Mouse (Mus musculus) heart, embryonic 12.5 days (tissue): ENCODE measurements around the gene Catsper1. TPM values are rescaled to one million over a fixed set of nuclear protein-coding genes. Genes with fewer than 3 reads are reported as not detected.

ENCODE experiments used
- ATAC-seq: fragments of 200-750 bp; cut with Nextera tagmentation; 2 replicates; pipeline ENCODE4 v1.8.0; 2017; ENCODE audit warnings: moderate TSS enrichment, moderate library complexity; ENCODE audit not compliant: insufficient number of reproducible peaks, low FRiP score
- H3K27ac ChIP-seq: fragments of 300-500 bp; sonication (generic); 2 replicates; pipeline ENCODE4 v1.5.1; 2016; ENCODE audit warnings: mild to moderate bottlenecking, moderate library complexity; ENCODE audit not compliant: poor library complexity, severe bottlenecking
- H3K27me3 ChIP-seq: fragments of 300-500 bp; sonication (generic); replicated peaks from 2 replicates; pipeline ENCODE4 v1.6.1; 2016; ENCODE audit warnings: mild to moderate bottlenecking, moderate library complexity
- H3K36me3 ChIP-seq: fragments of 300-500 bp; sonication (generic); 2 replicates; pipeline ENCODE4 v1.6.1; 2016; ENCODE audit warnings: mild to moderate bottlenecking, moderate library complexity
- H3K4me1 ChIP-seq: fragments of 300-500 bp; sonication (generic); replicated peaks from 2 replicates; pipeline ENCODE4 v1.6.1; 2016; ENCODE audit warnings: mild to moderate bottlenecking
- H3K4me2 ChIP-seq: fragments of 300-500 bp; sonication (generic); 2 replicates; pipeline ENCODE4 v1.6.1; 2016; ENCODE audit warnings: mild to moderate bottlenecking, moderate library complexity
- H3K4me3 ChIP-seq: fragments of 300-500 bp; sonication (generic); 2 replicates; pipeline ENCODE4 v1.5.1; 2016; ENCODE audit warnings: mild to moderate bottlenecking
- H3K9ac ChIP-seq: fragments of 300-500 bp; sonication (generic); 2 replicates; pipeline ENCODE4 v1.6.1; 2016; ENCODE audit warnings: mild to moderate bottlenecking, moderate library complexity
- H3K9me3 ChIP-seq: fragments of 300-500 bp; sonication (generic); replicated peaks from 2 replicates; pipeline ENCODE4 v1.6.1; 2016; ENCODE audit warnings: mild to moderate bottlenecking, moderate library complexity
- WGBS: fragments of 180-500 bp; shearing (Covaris S2); methylation state at CpG from one replicate; pipeline ENCODE4 v1.1.7; 2016; 5-methylcytosine and 5-hydroxymethylcytosine counted together
- polyA plus RNA-seq: library from polyadenylated mRNA; unstranded; fragments of >200 nt; fragmentation: Nextera tagmentation; extraction: Ambion mirVana; gene quantifications from 2 replicates; pipeline ENCODE4 v1.2.1, GENCODE M21; 2016

The Catsper1 gene
- not detected in 2 replicates for polyA plus RNA-seq

DNA sequence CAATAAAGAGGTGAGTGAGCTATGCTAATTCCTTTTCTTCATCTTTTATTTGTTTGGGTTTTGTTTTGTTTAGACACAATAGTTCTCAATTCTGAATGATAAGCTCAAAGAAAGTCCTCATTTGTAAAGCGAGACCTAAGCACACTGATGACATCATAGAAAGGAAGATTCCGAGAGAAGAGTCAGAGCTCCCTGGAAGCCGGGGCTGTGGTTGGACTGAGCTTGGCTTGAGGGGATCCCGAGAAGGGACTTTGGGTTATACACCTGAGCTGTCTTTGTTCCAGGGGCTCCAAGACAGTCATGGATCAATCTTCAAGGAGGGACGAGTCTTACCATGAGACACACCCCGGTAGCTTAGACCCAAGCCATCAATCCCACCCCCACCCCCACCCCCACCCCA lies at the start of gene Catsper1:
Catsper1 (plus strand) TSS at position 301 of the 400 bp plus-strand sequence.
- Histone ChIP-seq H3K4me1 (peaks cover 4% of the 10 kb centered on the region), H3K4me2 (no peak within 1 kb of the TSS), H3K27ac (no peak within 1 kb of the TSS), H3K36me3 (no peaks in the 10 kb centered on the region), H3K4me3 (no peak within 1 kb of the TSS), H3K9ac (no peak within 1 kb of the TSS), H3K27me3 (no peaks in the 10 kb centered on the region), H3K9me3 (no peaks in the 10 kb centered on the region)
- ATAC-seq = no peak
- WGBS = 85% methylated on average over 6 of the region's 6 CpGs

DNA sequence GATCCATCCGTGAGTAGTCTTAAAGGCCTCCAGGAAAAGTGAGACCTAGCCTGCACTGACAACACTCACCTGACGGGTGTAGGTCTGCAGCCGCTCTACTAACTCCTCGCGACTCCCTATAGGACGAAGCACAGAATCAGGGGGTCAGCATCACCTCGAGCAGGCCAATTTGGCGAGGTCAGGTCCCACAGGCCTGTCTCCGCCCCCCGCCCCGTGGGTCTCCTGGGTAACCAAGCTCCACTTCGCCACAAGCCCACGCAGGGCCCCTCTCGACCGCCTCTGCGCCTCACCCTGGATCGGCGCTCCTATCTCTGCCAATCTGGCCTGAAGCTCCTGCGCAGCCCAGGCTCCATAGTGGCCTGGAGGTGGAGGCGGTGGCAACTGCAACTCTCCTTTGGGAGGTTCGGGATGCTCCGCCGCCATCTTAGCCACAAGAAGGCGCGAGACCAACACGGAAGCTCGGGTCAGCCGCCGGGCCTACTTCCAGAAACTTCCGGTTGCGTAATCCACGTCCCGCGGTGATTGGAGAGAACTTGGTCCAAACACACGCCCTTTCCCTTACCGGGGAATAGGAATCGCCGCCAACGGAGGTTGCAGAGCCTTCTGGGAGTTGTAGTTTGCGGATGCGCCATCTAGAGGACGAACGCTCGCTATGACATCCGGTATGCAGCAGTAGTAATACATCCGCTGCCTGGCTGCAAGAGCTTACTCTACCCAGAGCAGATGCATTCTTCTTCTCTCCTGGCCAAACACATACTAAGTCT lies 40.4 kb upstream of the Catsper1 start, which contains the start of gene Sf3b2:
Sf3b2 (minus strand) TSS at position 484 of the 764 bp plus-strand sequence.
- peaks cover 40% of the 10 kb centered on the region for H3K4me1 ChIP-seq
- peak within 1 kb of the TSS; percentile 80 for H3K4me2 ChIP-seq
- peak within 1 kb of the TSS; percentile 97 for H3K4me3 ChIP-seq
- H3K36me3 ChIP-seq = peaks cover 36% of the 10 kb centered on the region
- peak; percentile 94 for ATAC-seq
- WGBS = 0% methylated on average over 46 of the region's 46 CpGs
- H3K27ac ChIP-seq = peak within 1 kb of the TSS; percentile 86
- no peaks in the 10 kb centered on the region for H3K9me3 ChIP-seq
- no peaks in the 10 kb centered on the region for H3K27me3 ChIP-seq
- peak within 1 kb of the TSS; percentile 96 for H3K9ac ChIP-seq

DNA sequence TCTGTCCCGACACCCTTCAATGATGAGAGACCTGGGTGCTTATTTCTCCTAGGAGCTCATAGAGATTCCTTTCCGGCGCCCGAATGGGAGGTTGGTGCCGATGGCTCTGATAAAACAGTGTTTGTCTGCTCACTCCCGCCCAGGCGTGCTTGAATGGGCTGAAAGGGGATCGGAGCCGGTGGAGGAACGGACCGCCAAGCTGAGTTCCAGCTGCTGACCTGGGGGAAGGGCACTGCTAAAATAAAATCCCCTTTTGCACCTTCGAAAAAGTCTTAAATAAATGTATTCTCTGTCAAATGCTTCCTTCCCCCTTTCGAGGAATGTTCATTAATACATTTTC lies 39.8 kb upstream of the Catsper1 start:
- peak overlapping the region; percentile 78 for H3K27ac ChIP-seq
- WGBS = 5% methylated on average over 13 of the region's 13 CpGs
- ATAC-seq = peak; percentile 23
- H3K27me3 ChIP-seq = 0 out of 2 replicates have a peak, but pooled peaks cover under 1% of the 10 kb centered on the region
- peaks cover 40% of the 10 kb centered on the region for H3K4me1 ChIP-seq
- no peaks in the 10 kb centered on the region for H3K9me3 ChIP-seq
- peaks cover 31% of the 10 kb centered on the region for H3K36me3 ChIP-seq
- peak overlapping the region; percentile 97 for H3K4me3 ChIP-seq
- H3K4me2 ChIP-seq = peak overlapping the region; percentile 80
- peak overlapping the region; percentile 67 for H3K9ac ChIP-seq

DNA sequence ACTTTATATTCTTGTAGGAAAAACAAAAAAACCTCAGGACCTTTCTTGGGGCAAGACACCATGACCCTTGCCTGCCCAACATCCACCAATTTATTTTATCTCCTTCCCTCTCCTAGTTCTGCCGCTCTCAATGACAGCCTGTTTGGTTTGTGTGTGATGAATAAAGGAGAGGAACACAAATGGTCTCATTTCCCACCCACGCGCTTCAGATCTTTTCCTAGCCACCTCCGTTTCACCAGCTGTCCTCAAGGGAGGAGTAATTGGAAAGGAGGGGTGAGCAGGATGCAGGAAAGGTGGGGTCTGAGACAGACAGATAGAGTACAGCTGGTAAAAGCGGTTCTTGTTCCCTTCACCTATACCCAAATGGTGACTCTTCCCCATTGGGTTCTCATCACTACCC lies 38.9 kb upstream of the Catsper1 start:
- H3K9ac ChIP-seq = no peak overlapping the region
- H3K4me3 ChIP-seq = no peak overlapping the region
- H3K4me1 ChIP-seq = peaks cover 40% of the 10 kb centered on the region
- H3K27ac ChIP-seq = no peak overlapping the region
- no peak overlapping the region for H3K4me2 ChIP-seq
- H3K36me3 ChIP-seq = peaks cover 22% of the 10 kb centered on the region
- no peaks in the 10 kb centered on the region for H3K9me3 ChIP-seq
- ATAC-seq = no peak
- H3K27me3 ChIP-seq = peaks cover 4% of the 10 kb centered on the region; the same call in 1 of the 2 replicates
- WGBS = 65% methylated on average over 5 of the region's 5 CpGs

DNA sequence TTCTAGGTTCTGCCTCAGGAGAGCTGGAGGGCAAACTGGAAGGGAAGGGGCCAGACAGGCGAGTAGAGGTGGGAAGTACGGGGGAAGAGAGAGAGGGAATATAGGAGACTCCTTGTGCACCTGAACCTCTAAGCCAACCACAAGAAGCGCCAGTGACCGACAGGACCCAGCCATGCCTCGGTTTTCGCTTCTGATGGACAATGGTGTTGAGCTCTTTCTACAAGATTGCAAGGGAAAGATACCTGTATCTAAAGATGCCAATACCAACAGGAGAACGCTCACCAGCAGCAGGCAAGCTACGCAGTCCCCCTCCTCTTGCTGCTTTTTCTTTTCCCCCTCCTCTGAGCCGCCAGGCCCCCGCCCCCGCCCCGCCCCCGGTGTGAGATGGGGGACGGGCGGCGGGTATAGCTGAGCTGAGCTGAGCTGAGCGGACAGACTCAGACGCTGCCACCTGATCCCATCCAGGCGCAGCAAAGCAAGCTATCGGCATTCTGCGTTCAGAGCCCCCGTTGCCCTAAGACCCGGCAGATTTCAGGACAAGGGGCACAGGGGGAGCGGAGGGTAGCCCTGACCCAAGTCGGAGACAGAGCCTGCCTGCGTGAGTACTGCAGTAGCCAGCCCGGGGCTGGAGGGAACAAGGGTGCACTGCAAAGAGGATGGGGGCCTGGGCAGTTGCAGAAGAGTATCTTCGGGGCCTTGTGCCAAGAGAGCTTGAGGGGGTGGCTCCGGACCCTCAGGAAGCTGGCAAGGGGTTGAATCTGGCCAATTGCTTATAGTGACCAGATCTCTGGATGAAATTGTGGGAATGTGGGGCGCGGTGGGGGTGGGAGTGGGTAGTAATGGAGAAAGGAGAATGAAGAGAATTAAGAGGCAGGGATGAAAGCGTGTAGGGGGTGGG lies 37.4 kb upstream of the Catsper1 start, which contains the start of gene Gal3st3:
Gal3st3 (plus strand) TSS at position 429 of the 898 bp plus-strand sequence.
- no peak for ATAC-seq
- H3K4me1 ChIP-seq = peaks cover 40% of the 10 kb centered on the region
- 8% methylated on average over 32 of the region's 32 CpGs for WGBS
- H3K9me3 ChIP-seq = no peaks in the 10 kb centered on the region
- no peak within 1 kb of the TSS for H3K27ac ChIP-seq
- H3K27me3 ChIP-seq = peaks cover 4% of the 10 kb centered on the region; the same call in 1 of the 2 replicates
- peak within 1 kb of the TSS; percentile 87 for H3K4me2 ChIP-seq
- peaks cover 8% of the 10 kb centered on the region for H3K36me3 ChIP-seq
- H3K9ac ChIP-seq = peak within 1 kb of the TSS; percentile 81
- H3K4me3 ChIP-seq = peak within 1 kb of the TSS; percentile 57

DNA sequence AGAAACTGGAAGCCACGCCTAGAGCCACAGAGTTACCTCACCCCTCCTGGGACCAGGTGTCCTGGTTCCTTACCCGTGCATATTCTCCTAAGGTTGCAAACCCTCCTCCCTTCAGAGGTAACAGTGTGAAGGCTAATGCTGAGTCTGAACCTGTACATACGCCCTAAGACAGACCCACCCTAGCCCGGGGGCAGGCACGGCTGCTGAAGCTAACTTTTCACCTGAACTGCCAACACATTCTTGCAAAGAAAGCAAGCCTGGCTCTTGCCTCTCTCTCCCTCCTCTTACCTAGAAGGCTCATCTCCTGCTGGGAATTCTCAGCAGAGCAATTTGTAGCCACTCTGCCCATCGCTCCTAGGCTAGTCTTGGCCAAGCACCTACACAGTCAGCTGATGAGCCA lies 35.0 kb upstream of the Catsper1 start:
- no peak for ATAC-seq
- no peaks in the 10 kb centered on the region for H3K36me3 ChIP-seq
- WGBS = 75% methylated on average over 6 of the region's 6 CpGs
- no peaks in the 10 kb centered on the region for H3K9me3 ChIP-seq
- no peak overlapping the region for H3K4me3 ChIP-seq
- no peak overlapping the region for H3K9ac ChIP-seq
- H3K27ac ChIP-seq = no peak overlapping the region
- peaks cover 29% of the 10 kb centered on the region for H3K4me1 ChIP-seq
- no peak overlapping the region for H3K4me2 ChIP-seq
- H3K27me3 ChIP-seq = peaks cover 4% of the 10 kb centered on the region; the same call in 1 of the 2 replicates

DNA sequence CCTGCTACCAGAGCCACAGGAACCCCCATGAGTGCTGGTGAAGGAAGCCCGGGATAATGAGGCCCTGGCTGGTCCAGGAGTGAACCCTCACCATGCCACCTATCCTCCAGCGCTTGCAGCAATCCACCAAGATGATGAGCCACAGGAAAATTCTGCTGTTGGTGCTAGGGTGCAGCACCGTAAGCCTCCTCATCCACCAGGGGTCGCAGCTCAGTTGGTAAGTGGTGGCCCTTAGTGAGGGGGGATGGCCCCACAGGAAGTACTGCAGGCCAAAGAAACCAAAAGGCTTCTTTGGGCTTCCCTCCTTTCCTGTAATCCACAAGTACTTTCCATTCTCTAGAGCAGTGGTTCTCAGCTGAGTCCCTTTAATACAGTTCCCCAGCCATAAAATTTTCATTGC lies 33.1 kb upstream of the Catsper1 start:
- H3K9me3 ChIP-seq = 0 out of 2 replicates have a peak, but pooled peaks cover 8% of the 10 kb centered on the region
- no peaks in the 10 kb centered on the region for H3K36me3 ChIP-seq
- no peak overlapping the region for H3K9ac ChIP-seq
- whole genome bisulfite sequencing = 20% methylated on average over 4 of the region's 4 CpGs
- peaks cover 22% of the 10 kb centered on the region for H3K4me1 ChIP-seq
- no peak for ATAC-seq
- no peak overlapping the region for H3K4me3 ChIP-seq
- H3K27me3 ChIP-seq = peaks cover 16% of the 10 kb centered on the region
- H3K4me2 ChIP-seq = no peak overlapping the region
- H3K27ac ChIP-seq = no peak overlapping the region

DNA sequence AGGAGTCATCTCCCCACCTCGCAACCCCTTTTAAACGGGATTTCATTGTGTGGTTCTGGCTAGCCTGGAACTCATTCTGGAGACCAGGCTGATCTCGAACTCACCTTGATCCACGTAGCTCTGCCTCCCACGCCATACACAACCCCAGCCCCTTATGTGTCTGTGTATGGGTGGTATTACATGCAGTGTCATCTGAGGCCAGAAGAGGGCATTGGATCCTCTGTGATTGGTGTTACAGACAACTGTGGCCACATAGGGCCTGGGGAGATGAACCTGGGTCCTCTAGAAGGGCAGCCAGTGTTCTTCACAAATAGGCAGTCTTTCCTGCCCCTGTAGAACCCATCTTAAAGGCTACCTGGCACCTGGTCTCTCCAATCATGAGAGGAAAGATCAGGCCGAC lies 29.3 kb upstream of the Catsper1 start:
- H3K27me3 ChIP-seq = peaks cover 19% of the 10 kb centered on the region
- peaks cover 4% of the 10 kb centered on the region; the same call in 1 of the 2 replicates for H3K4me1 ChIP-seq
- H3K9ac ChIP-seq = no peak overlapping the region
- no peak overlapping the region for H3K4me2 ChIP-seq
- no peak for ATAC-seq
- WGBS = 77% methylated on average over 6 of the region's 6 CpGs
- 0 out of 2 replicates have a peak, but pooled peaks cover 8% of the 10 kb centered on the region for H3K9me3 ChIP-seq
- H3K27ac ChIP-seq = no peak overlapping the region
- H3K4me3 ChIP-seq = no peak overlapping the region
- H3K36me3 ChIP-seq = no peaks in the 10 kb centered on the region

DNA sequence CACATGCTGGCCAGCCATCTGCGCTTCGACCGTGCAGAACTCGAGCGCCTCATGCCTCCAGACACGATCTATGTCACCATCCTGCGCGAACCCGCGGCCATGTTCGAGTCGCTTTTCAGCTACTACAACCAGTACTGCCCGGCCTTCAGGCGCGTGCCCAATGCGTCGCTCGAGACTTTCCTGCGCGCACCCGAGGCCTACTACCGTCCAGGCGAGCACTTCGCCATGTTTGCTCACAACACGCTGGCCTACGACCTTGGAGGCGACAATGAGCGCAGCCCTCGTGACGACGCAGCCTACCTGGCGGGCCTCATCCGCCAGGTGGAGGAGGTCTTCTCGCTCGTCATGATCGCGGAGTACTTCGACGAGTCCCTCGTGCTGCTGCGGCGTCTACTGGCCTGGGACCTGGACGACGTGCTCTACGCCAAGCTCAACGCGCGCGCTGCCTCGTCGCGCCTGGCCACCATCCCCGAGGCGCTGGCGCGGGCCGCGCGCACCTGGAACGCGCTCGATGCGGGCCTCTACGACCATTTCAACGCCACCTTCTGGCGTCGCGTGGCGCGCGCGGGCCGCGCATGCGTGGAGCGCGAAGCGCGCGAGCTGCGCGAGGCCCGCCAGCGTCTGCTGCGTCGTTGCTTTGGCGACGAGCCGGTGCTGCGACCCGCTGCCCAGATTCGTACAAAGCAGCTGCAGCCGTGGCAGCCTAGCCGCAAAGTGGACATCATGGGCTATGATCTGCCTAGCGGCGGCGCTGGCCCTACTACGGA lies 28.4 kb upstream of the Catsper1 start:
- Histone ChIP-seq H3K27me3 (peaks cover 19% of the 10 kb centered on the region), H3K9ac (no peak overlapping the region), H3K27ac (no peak overlapping the region), H3K4me1 (peaks cover 4% of the 10 kb centered on the region; the same call in 1 of the 2 replicates), H3K36me3 (no peaks in the 10 kb centered on the region), H3K4me3 (peak overlapping the region; percentile 30), H3K9me3 (0 out of 2 replicates have a peak, but pooled peaks cover 8% of the 10 kb centered on the region), H3K4me2 (peak overlapping the region; percentile 63)
- ATAC-seq = no peak
- 28% methylated on average over 98 of the region's 98 CpGs for WGBS

DNA sequence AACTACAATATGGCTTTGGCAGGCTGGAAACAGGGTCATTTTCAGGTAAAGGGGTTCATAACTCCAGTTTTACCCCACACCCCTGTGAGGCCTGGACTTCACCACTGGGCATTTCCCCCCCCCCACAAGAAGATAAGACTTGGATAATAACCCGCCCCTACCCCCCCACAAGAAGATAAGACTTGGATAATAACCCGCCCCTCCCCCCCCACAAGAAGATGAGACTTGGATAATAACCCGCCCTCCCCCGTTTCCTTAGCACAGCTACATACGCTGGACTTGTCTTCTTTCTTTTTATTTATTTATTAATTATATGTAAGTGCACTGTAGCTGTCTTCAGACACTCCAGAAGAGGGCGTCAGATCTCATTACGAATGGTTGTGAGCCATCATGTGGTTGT lies 26.5 kb upstream of the Catsper1 start:
- H3K4me1 ChIP-seq = peaks cover 4% of the 10 kb centered on the region; the same call in 1 of the 2 replicates
- no peak overlapping the region for H3K4me3 ChIP-seq
- ATAC-seq = peak; percentile 73; the same call in 1 of the 2 replicates
- H3K9me3 ChIP-seq = 0 out of 2 replicates have a peak, but pooled peaks cover 8% of the 10 kb centered on the region
- no peak overlapping the region for H3K9ac ChIP-seq
- H3K4me2 ChIP-seq = no peak overlapping the region
- H3K27ac ChIP-seq = no peak overlapping the region
- peaks cover 19% of the 10 kb centered on the region for H3K27me3 ChIP-seq
- WGBS = 81% methylated on average over 7 of the region's 7 CpGs
- no peaks in the 10 kb centered on the region for H3K36me3 ChIP-seq
